Mouse (Mus musculus): Measurements from ENCODE around the gene Pitx1.

The Pitx1 gene

DNA sequence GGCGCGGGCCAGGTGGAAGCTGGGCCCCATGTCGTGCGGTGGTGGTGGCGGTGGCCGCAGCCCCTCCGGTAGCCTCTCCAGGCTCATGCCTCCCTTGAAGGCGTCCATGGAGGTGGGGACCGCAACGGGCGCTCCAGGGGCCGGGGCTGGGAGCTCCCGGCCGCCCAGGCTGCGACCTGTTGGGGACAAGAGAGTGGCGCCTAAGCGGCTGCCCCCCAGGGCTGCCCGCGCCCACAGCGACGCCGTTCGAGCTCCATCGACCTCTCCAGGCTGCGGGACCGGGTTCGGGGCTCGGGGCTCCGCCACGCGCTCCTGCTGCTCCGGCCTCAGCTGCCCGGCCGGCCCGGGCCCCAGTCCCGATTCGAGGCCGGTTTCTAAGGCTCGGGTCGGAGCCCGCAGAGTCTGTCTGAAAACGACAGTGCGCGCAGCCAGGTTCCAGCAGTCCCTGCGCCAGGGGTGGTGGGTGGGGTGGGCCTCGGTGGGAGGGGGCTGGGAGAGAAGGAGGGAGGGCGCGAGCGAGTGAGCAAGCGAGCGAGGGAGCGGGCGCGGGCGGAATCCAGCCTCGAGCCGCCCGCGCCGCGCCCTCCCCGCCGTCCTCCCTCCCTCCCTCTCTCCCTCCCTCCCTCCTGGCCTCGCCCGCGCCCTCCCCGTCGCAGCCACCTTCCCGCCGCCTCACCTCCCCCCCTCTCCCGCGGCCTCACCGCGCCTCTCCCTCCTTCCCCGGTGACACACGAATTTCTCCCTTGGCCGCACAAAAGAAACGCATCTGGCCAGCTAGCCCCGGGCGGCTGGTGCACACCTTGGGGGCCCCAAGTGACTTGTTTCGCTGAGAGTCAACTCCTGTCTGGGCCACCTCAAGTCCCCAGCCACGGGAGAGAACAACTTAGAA is 4.9 kb downstream of the Pitx1 start:
- peak; percentile 87 for DNase-seq (ENCODE audit: low read depth, low spot score)

DNA sequence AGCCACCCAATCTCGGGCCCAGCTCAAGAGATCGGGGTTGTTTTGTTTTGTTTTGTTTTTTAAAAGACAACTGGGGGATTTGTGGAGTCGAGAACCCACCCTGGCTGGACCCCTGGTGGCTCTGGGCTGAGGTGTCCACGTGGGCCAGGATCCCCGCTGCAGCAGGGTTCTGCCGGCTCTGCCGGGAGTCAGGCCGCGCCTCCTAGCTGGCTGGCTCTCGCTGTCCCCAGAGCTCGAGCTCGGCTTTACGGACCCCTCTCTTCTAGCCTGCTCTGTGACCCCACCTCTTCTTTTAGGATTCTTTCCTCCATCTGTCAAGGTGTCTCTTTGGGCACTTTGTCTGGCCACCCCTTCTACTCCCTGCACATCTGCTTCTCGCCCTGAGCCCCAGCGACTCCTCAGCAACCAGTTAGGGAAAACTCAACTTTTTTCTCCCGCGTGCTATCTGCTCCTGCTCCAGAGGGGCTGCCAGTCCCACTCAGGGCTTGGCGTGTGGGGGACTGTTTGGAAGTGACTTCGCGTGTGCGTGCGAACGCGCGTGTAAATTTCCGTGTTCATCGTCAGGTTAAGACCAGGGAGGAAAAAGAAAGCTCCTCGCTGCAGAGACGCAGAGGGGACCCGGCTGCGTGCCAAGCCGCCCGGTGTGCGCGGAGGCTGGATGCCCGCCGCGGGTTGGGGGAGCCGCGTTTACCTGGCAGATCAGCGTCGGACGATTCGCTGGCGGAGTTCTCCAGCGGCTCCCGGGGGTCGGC is 5.7 kb downstream of the Pitx1 start:
- DNase-seq (ENCODE audit: low read depth, low spot score), result peak; percentile 60

DNA sequence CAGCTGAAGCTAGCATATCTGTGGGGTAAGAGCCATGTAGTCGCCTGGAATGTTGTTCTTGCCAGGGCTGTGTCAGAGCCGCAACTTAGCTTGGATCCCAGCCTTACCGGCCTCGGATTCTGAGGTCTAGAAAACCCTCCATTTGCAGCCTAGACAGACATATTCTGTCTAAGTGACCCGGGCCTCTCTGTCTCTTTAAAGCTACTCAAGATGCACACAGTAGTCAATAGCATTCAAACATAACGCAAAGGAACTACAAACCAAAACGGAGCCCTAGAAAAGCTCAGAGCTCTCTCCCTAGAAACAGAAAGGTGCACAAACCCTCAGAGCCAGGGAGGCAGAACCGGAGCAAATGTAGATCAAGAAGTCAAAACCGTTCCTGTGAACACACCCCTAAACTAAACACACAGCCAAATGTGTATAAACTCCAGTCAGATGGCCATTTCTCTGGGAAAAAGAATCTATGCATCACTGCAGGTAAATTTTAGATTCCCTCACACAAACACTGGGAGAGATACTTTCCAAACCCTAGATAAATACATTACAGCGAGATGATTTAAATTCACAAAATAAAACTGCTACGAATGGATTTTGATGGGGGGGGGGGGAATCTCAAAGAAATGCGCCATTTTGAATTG is 6.9 kb downstream of the Pitx1 start:
- no peak for DNase-seq (ENCODE audit: low read depth, low spot score)

DNA sequence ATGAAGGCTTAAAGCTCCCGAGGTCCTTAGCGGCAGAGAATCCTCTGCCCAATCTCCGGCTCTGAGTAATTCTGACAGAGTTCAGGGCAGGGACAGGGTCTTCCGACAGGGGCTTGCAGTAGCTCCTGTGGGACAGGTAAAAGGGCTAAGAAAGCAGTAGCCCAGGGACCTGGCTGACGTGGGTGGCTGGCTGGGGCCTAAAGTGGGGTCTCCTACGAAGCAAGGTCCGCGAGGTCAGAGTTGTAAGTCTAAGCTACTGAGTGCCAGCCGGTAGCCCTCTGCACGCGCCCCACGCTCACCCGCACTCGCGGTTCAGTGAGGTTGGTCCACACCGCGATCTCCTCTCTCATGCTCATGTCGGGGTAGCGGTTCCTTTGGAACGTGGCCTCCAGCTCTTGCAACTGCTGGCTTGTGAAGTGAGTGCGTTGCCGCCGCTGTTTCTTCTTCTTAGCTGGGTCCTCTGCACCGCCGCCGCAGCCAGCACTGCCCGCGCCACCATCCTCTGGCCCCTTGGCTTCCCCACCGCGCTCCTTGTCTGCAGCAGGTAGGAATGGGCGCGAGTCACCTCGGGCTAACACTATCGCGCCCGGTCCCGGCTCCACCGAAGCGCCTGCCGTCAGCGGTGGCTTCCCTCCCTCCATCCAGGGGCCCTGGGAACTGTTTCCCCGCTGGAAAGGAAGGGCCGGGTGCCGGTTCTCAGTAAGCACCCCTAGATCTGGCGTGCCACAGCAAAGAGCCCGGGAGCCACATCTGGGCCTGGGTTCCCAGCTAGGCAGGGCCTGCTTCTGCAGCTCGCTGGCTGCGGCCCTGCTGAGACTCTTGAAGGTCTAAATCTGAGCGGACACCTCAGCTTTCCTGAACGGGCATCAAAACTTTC is 7.6 kb downstream of the Pitx1 start:
- DNase-seq (ENCODE audit: low read depth, low spot score), result peak; percentile 68

DNA sequence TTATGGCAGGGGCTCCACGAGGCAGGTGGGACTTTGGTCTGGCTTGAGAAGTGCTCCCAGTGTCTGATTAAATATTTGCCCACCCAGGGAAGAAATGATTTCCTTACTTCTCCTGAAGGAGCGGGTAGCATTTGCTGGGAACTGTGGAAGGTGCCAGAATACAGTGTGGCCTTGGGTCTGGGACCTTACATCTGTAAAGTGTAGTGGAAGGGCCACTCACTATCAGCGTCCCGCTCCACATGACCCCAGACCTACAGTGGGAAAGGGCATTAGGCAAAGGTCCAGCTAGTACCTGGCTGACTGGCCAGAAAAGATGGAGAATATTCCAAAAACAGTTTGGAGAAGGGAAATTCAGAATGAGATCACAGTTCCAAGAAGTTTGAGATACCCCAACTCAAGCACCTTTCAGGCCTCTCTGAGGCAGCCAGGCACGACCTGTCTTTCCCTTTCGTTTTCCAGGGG is 8.3 kb downstream of the Pitx1 start:
- DNase-seq (ENCODE audit: low read depth, low spot score), result peak; percentile 26

DNA sequence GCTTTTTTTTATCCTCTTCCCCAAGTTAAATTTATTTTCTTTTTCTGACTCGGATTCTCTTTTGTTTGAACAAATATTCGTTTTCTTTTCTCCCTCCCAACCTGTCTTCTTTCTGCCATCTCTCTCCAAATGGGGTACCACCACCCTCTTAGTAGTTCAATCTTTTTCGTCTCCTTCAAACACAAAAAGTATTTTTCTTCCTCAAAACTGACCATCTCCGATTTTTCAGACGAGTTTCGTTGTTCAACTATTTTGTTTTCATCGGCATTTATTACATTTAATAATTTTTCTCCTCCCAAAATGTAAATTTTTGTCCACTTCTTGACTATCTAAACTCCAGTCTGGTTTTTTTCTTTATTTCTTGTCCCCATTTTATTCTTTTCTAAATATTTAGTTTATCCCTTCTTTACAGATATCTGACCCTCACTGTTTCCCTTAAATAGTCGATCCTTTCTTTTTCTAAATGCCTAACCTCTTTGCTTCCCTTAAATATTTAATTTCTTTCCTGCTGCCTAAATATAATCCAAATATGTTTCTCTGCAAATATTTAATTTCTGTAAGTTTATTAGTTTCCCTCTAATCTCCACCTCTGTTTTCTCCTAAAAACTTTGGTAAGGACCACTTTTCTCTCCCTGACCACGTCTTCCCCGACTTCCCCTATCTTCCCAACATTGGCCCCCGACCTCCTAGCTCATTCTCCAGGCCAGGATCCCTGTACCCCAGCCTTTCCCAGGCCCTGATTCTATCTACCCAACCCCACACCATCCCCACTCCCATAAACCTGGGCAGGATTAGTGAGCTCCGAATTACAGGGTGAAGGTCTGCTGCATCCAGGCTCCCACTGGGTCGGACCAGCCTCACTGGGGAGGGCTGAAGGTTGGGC is 9.0 kb downstream of the Pitx1 start:
- no peak for DNase-seq (ENCODE audit: low read depth, low spot score)

DNA sequence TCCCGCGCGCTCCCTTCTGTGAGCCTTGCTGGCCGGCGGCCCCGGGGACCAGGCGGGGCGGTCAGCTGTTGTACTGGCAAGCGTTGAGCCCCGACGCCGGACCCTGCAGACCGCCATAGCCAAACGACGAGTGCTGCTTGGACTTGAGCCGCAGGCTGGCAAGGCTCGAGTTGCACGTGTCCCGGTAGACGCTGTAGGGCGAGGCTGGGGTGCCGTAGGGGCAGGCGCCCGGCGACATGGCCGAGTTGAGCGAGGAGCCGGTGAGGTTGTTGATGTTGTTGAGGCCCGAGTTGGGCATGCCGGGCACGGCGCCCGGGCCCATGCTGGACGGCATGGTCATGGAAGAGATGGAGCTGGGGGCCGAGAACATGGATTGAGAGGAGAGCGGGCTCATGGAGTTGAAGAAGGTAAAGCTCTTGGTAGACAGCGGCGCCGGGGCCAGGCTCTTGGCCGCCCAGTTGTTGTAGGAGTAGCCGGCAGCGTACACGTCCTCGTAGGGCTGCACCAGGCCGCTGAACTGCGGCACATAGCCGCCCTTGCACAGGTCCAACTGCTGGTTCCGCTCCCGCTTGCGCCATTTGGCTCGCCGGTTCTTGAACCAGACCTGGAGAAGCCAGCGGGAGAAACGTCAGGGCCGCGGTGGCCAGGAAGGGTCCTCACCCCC is 9.9 kb downstream of the Pitx1 start:
- DNase-seq (ENCODE audit: low read depth, low spot score), result peak; percentile 63

DNA sequence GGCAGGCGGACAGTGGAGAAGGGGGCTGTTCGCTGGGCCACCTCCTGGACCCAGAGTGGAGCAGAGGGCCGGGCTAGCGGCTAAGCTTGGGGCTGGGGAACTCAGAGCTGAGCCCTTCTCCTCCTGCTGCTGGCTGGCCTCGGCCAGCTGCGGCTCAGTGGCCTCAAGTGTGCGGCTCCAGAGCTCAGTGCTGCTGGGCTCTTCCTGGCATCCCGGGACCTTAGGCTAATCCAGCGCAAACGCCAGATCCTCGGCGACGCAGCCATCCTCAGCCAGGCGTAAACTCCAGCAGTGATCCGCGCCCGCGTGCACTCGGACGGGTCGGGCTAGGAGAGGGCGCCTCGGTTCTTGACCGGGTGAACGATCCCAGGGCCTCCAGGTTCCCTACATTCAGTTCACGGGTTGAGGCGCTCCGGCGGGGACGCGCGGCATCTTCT is 10.7 kb downstream of the Pitx1 start:
- peak; percentile 57 for DNase-seq (ENCODE audit: low read depth, low spot score)

DNA sequence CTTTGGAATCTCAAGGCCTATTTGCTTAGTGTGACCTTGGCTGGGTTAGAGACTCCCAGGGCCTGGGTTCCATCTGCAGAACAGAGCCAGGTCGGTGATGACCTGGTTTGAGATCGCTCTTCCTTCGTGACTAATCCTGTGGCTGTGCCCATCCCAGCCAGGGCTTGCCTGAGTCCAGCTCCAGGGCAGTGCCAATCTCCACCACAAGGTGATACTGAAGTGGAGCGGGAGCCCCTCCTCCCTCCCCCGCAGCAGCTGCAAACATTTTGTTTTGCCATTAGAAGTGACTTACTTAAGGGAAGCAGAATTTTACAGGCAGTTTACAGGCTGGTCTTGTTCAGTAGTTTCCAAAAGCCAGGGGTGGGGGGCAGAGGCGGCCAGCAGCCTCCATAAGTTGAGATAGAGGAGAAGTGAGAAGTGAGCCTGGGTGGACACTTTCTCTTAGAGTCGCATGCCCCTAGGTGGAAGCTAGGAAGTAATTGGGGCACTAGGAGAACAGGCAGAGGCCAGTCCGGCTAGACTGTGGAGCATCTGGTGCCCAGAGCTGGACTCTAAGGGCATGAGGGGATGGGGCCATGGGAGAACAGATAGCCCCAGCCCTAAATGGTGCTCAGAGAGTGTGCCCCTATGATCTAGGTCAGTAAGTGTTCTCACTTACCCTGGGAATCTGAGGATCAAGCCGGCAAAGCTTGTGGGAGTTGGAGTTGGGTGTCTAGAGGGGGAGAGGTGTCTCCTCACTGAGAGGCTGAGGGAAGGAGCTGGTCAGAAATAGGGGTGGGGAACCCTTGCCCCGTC is 11.6 kb downstream of the Pitx1 start:
- no peak for DNase-seq (ENCODE audit: low read depth, low spot score)

DNA sequence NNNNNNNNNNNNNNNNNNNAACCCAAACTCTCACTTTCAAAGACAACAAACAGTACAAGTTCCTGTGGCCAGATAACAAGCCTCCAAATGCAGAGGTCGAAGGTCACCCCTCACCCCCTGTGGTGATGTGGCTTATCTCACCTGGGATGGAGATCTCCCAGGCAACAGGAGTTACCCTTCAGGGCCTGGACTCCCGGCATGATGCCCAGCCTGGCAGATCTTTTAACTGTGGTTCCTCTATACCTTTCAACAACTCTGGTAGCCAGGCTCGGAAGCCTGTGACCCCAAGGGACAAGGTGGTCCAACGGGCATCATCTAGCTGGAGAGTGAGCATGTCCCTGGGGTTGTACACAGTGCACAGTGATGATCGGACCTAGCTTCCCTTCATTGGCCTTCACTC is 13.5 kb downstream of the Pitx1 start:
- DNase-seq (ENCODE audit: low read depth, low spot score), result no peak

DNA sequence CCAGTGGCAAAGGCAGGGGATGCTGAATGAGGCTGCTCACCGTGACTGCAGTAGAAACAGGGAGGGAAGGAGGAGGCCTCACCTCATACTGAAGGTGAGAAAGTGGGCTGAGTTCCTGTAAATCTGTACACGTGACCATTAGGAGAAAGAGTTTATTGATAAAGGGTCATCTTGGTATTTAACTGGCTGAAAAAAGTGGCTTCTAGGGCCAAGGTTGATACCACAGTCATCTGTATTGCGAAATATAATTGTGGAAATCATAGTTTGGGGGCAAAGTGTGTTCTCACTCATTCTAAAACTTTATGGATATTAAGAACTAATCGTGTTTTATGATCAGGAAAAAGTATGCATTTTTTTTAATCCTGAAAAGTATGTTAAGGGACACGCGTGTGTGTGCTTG is 21.2 kb downstream of the Pitx1 start:
- no peak for DNase-seq (ENCODE audit: low read depth, low spot score)

DNA sequence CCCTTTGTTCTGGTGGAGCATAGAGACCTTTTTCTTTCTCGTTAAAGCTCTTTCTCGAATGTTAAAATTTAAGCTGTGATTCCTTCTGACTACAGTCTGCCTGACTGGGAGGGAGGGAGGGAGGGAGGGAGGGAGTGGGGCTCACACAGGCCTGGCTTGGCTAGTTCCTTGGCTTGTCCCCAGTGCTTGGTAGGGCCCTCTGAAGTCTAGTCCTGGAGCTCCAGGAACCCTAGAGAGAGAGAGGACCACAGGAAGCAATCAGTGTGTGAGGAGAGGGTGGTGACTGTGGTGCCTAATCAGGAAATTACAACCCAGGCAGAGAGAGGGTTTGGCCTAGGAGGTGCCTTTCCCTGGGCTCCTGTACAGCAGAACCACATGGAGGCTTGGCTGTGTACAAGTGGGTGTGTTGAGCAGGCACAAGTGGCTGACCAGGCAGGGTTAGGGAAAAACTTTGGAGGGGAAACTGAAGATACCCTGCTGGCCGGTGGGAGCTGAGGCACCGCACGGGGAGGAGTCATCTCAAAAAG is 22.4 kb downstream of the Pitx1 start:
- DNase-seq (ENCODE audit: low read depth, low spot score), result no peak

DNA sequence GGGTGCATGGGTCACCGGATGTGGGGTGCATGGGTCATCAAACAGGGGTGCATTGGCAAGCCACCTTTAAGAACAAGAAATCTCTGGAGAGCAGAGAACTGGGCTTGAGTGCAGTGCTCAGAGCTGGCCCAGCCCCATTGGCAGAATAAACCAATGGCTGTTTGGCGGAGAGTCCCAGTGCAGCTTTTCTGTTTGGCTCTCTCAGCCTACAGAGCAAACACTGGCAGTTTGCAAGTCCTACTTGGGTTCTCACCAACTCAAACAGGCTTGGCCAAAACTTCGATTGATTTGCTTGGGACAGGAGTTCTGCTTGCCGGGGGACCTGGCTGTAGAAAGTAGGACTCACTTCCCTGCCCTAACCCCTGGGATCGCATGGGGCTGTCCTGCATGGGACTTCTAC is 25.0 kb downstream of the Pitx1 start:
- no peak for DNase-seq (ENCODE audit: low read depth, low spot score)

DNA sequence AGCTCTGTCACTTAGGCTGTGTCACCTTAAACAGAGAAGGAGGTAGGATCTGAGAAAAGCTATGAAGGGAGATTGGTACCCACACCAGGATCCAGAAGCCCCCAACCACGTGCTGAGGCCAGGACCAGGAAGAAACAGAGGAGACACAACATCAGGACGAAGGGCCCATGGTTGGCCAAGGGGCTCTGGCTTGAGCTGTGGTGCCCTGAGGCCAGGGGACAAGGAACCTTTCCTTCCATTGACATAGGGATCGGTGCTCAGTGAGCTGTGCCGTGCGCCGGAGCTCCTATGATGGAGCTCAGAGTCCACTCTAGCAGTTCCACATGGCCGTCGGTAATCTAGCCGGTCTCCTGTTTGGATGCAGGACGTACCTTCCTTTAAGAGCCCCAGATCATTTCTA is 26.3 kb downstream of the Pitx1 start:
- no peak for DNase-seq (ENCODE audit: low read depth, low spot score)

DNA sequence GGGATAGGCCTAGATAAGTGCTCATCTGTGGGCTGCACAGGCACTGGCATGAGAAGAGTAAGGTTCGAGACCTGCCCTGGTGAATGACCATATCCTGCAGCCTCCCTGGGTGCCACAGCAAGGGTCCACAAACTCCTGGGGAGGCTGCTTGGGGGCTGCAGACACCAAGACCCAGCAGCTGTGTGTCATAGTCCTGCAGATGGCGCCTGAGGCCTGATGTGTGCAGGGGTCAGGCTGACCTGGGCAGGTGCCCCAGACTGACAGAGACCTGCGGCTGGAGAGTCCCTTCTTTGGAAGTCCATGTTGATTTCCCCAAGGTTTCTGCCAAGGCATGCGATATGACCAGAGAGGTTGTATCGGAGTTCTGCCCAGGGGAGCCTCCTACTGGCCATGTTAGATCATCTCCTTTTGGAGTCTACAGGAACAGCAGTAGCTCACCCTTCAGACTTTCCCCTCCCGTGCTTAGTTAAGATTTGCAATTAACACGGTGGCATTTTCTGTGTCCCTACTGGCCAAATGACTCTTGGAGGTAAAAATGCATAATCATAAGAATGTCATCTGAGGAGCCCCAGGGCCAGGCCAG is 26.9 kb downstream of the Pitx1 start:
- no peak for DNase-seq (ENCODE audit: low read depth, low spot score)

DNA sequence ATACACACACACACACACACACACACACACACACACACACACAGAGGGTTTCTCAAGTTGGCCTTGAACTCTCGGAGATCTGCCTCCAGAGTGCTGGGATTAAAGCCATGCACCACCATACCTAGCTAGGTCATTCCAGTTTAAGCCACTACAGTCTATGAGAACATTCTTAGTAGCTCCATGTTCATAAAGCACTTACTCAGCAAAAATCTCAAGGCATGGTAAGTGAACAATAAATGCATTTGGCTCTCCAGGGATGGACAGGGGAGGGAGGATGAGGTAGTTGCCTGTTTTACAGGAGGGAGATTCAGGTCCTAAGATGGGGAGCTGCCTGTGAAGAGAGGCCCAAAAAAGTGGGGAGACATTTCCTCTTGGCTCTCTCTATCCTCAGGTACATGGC is 32.0 kb downstream of the Pitx1 start:
- DNase-seq (ENCODE audit: low read depth, low spot score), result no peak

DNA sequence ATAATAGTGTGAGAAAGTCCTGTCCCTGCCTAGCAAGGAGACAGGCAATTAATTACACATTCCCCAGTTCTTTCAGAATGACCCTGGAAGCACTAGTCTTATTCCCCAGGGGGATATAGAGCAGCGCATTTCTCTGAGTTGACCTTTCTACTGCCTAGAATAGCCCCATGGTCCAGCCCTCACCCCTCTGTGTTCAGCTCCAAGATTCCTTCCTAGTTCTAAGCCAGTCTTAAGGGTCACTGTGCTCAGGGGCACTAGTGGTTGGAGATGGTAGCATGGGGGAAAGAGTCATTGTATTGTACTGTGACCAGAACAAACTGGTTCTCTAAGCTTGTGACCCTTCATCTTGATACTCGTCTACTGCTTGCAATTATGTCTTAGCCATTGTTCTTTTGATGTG is 34.7 kb downstream of the Pitx1 start:
- DNase-seq (ENCODE audit: low read depth, low spot score), result no peak

DNA sequence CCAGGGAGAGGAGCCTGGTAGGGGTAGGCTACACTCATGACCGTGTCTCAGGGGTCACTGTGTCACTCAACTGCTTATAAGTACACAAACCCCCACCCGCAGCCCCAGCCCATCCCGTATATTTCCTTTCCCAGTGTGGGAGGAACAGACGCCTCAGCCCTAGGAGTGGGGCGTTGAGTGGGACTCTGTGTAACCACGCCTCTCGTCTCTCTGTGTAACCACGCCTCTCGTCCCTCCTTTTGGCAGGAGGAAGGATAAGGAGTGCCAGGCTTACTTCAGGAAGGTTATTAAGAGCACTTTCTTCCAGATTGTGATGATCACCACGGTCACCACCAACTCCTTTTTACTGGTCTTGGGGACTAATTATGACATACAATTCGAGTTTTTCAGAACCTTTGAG is 49.9 kb downstream of the Pitx1 start:
- DNase-seq (ENCODE audit: low read depth, low spot score), result no peak

All from ZHBTc4 (cell line).